9 mouse cellular contexts compared by ENCODE assay signal in genomic region chr11:98393317-98393716, GRCm38 (mm10). TPM values are rescaled to one million over a fixed set of nuclear protein-coding genes. Genes with fewer than 3 reads are reported as not detected.
A peak's percentile ranks its signal among the peaks of the same experiment; 100 is the strongest.
DNase-seq lines count a peak whose midpoint lies in the region; ATAC-seq and TF ChIP-seq lines count a peak whose summit lies in the region.
"Had no signal": no experiment of that assay in that cellular context is flagged by ENCODE, and none has a peak within 500 bp of the region (broad histone marks: within the 10 kb centered on the region; RNA-seq: fewer than 3 reads in every experiment).

No protein-coding gene starts in this region.

- peak; percentile 67 for DNase-seq in kidney, postnatal 10 days
- no peak for DNase-seq in kidney, adult 9 months
- DNase-seq in embryonic facial prominence, embryonic 14.5 days (ENCODE audit: low spot score): peak; percentile 62
- DNase-seq in frontal cortex, postnatal 36 days (ENCODE audit: low spot score in 2 of 2): no peak
- no peak for DNase-seq in right cerebral cortex, postnatal 36 days (ENCODE audit: low spot score in 2 of 2)
- DNase-seq in frontal cortex, postnatal 10 days (ENCODE audit: low spot score in 2 of 2): no peak

- H3K4me1 ChIP-seq in embryonic facial prominence, embryonic 14.5 days (ENCODE audit: control insufficient read depth, insufficient read depth, low read length): peaks cover 15% of the 10 kb centered on the region; the same call in 1 of the 2 replicates
- peaks cover 9% of the 10 kb centered on the region; the same call in 1 of the 2 replicates for H3K4me1 ChIP-seq in intestine, postnatal 0 days (replicated peaks; ENCODE audit: control insufficient read depth, insufficient read depth, low read length)

- no peaks in the 10 kb centered on the region for H3K36me3 ChIP-seq in embryonic facial prominence, embryonic 14.5 days (ENCODE audit: control insufficient read depth, insufficient read depth, low read length)
- peaks cover 7% of the 10 kb centered on the region for H3K36me3 ChIP-seq in intestine, postnatal 0 days (ENCODE audit: control insufficient read depth, insufficient read depth)
- H3K36me3 ChIP-seq in myocyte (ENCODE audit: control insufficient read depth, insufficient read depth): no peaks in the 10 kb centered on the region
- H3K36me3 ChIP-seq: neural tube, embryonic 12.5 days had no signal

- 79% methylated on average over 6 of the region's 6 CpGs for WGBS in embryonic facial prominence, embryonic 14.5 days
- WGBS in intestine, postnatal 0 days: 40% methylated on average over 6 of the region's 6 CpGs

- H3K27me3 ChIP-seq in embryonic facial prominence, embryonic 14.5 days (replicated peaks; ENCODE audit: control insufficient read depth, insufficient read depth, low read length): peaks cover 11% of the 10 kb centered on the region
- no peaks in the 10 kb centered on the region for H3K27me3 ChIP-seq in intestine, postnatal 0 days (replicated peaks; ENCODE audit: control insufficient read depth, insufficient read depth, low read length)
- H3K27me3 ChIP-seq in myocyte (ENCODE audit: control insufficient read depth, insufficient read depth, insufficient read length): no peaks in the 10 kb centered on the region

- H3K79me2 ChIP-seq in myocyte (ENCODE audit: control insufficient read depth, insufficient read depth): no peaks in the 10 kb centered on the region

- TF ChIP-seq POLR2A in myocyte (IDR thresholded peaks at IDR 0.05; ENCODE audit: insufficient read length, low read depth): no peak

- H3ac ChIP-seq in myocyte (ENCODE audit: control insufficient read depth, insufficient read length): no peak overlapping the region

- no peaks in the 10 kb centered on the region for H3K9me3 ChIP-seq in embryonic facial prominence, embryonic 14.5 days (ENCODE audit: control insufficient read depth, low read length)
- H3K9me3 ChIP-seq in intestine, postnatal 0 days (ENCODE audit: control insufficient read depth): no peaks in the 10 kb centered on the region
- H3K9me3 ChIP-seq: neural tube, embryonic 12.5 days had no signal

- H3K4me2 ChIP-seq in embryonic facial prominence, embryonic 14.5 days (ENCODE audit: low read depth, low read length): no peak overlapping the region
- H3K4me2 ChIP-seq in intestine, postnatal 0 days (replicated peaks; ENCODE audit: low read depth): no peak overlapping the region
- H3K4me2 ChIP-seq in myocyte (ENCODE audit: low read depth): peak overlapping the region; percentile 2
- H3K4me2 ChIP-seq: neural tube, embryonic 12.5 days had no signal

- H3K27ac ChIP-seq in embryonic facial prominence, embryonic 14.5 days (replicated peaks; ENCODE audit: low read depth, low read length): peak overlapping the region; percentile 81
- H3K27ac ChIP-seq in intestine, postnatal 0 days (ENCODE audit: low read depth, low read length): peak overlapping the region; percentile 54; the same call in 1 of the 2 replicates
- H3K27ac ChIP-seq: neural tube, embryonic 12.5 days had no signal

- H3K9ac ChIP-seq in embryonic facial prominence, embryonic 14.5 days (ENCODE audit: low read depth, low read length): no peak overlapping the region
- no peak overlapping the region for H3K9ac ChIP-seq in intestine, postnatal 0 days (ENCODE audit: low read depth, low read length)
- H3K9ac ChIP-seq: neural tube, embryonic 12.5 days had no signal

- no peak for TF ChIP-seq CTCF in intestine, postnatal 0 days (IDR thresholded peaks at IDR 0.05; ENCODE audit: low read depth)

- ATAC-seq in embryonic facial prominence, embryonic 14.5 days (ENCODE audit: low read depth): peak; percentile 27; the same call in 1 of the 2 replicates
- no peak for ATAC-seq in intestine, postnatal 0 days

- no peak overlapping the region for H3K4me3 ChIP-seq in embryonic facial prominence, embryonic 14.5 days (ENCODE audit: low read depth, low read length)
- no peak overlapping the region for H3K4me3 ChIP-seq in intestine, postnatal 0 days (ENCODE audit: low read depth, low read length)
- H3K4me3 ChIP-seq in myocyte: no peak overlapping the region
- H3K4me3 ChIP-seq: neural tube, embryonic 12.5 days had no signal

TF ChIP-seq in myocyte, 11 proteins besides CTCF, POLR2A, EP300 and RAD21:
- no peak for TF ChIP-seq E2F4 (IDR thresholded peaks at IDR 0.05; ENCODE audit: insufficient read depth)
- TF ChIP-seq MYOD1 (IDR thresholded peaks at IDR 0.05; ENCODE audit: control insufficient read depth in 1 of 3, insufficient read length in 2 of 3, low read depth in 2 of 3): peak in 1 of 3 experiments; percentile 73
- TF ChIP-seq MYOG (IDR thresholded peaks at IDR 0.05; ENCODE audit: control insufficient read depth in 1 of 3, insufficient read depth in 1 of 3, insufficient read length in 2 of 3, low read depth in 2 of 3): peak in 1 of 3 experiments; percentile 47
- TF ChIP-seq USF1 (IDR thresholded peaks at IDR 0.05; ENCODE audit: low read depth): no peak
- TF ChIP-seq TCF3 (IDR thresholded peaks at IDR 0.05; ENCODE audit: insufficient read length, low read depth): no peak

RNA-seq across cellular contexts. Expression of gene Pgap3, which starts 7.0 kb away (rescaled TPM):
- polyA plus RNA-seq in embryonic facial prominence, embryonic 14.5 days (2014; fragmentation: Nextera tagmentation; extraction: Ambion mirVana): 9.3 and 10.5 TPM in 2 replicates
- 14.7 and 15.1 TPM in 2 replicates for polyA plus RNA-seq in intestine, postnatal 0 days (2015; fragmentation: Nextera tagmentation; extraction: Ambion mirVana)
- polyA plus RNA-seq in myocyte (2012; fragmentation: generic; extraction: Trizol): 8.7 TPM

RNA-seq across cellular contexts. Expression of gene Pnmt, which starts 7.1 kb away (rescaled TPM):
- 0.49 and 0.59 TPM in 2 replicates for polyA plus RNA-seq in embryonic facial prominence, embryonic 14.5 days (2014; fragmentation: Nextera tagmentation; extraction: Ambion mirVana)
- polyA plus RNA-seq in intestine, postnatal 0 days (2015; fragmentation: Nextera tagmentation; extraction: Ambion mirVana): not detected in 2 replicates
- 2.2 TPM for polyA plus RNA-seq in myocyte (2012; fragmentation: generic; extraction: Trizol)

RNA-seq across cellular contexts. Expression of gene Tcap, which starts 9.7 kb away (rescaled TPM):
- polyA plus RNA-seq in embryonic facial prominence, embryonic 14.5 days (2014; fragmentation: Nextera tagmentation; extraction: Ambion mirVana): 22.8 and 27.7 TPM in 2 replicates
- polyA plus RNA-seq in intestine, postnatal 0 days (2015; fragmentation: Nextera tagmentation; extraction: Ambion mirVana): 0.44 and 0.69 TPM in 2 replicates
- 131 TPM for polyA plus RNA-seq in myocyte (2012; fragmentation: generic; extraction: Trizol)

RNA-seq across cellular contexts. Expression of gene Erbb2, which starts 19.0 kb away (rescaled TPM):
- polyA plus RNA-seq in embryonic facial prominence, embryonic 14.5 days (2014; fragmentation: Nextera tagmentation; extraction: Ambion mirVana): 48.3 and 54.8 TPM in 2 replicates
- 19.4 and 20.7 TPM in 2 replicates for polyA plus RNA-seq in intestine, postnatal 0 days (2015; fragmentation: Nextera tagmentation; extraction: Ambion mirVana)
- 33.5 TPM for polyA plus RNA-seq in myocyte (2012; fragmentation: generic; extraction: Trizol)

RNA-seq across cellular contexts. Expression of gene Stard3, which starts 35.1 kb away (rescaled TPM):
- polyA plus RNA-seq in embryonic facial prominence, embryonic 14.5 days (2014; fragmentation: Nextera tagmentation; extraction: Ambion mirVana): 31.0 and 32.8 TPM in 2 replicates
- 29.0 and 30.1 TPM in 2 replicates for polyA plus RNA-seq in intestine, postnatal 0 days (2015; fragmentation: Nextera tagmentation; extraction: Ambion mirVana)
- polyA plus RNA-seq in myocyte (2012; fragmentation: generic; extraction: Trizol): 25.8 TPM

Comparison
In these comparisons a context has a peak if more than half of its experiments do, and no peak if none do; other contexts are left out.
1. DNase-seq: peak in kidney, postnatal 10 days (single experiment) and embryonic facial prominence, embryonic 14.5 days (single experiment); none in kidney, adult 9 months (single experiment), frontal cortex, postnatal 36 days (0 of 2), right cerebral cortex, postnatal 36 days (0 of 2) and frontal cortex, postnatal 10 days (0 of 2).
2. RNA of gene Tcap, which starts 9.7 kb away (polyA plus RNA-seq): 131 TPM in myocyte (single experiment) and 22.8 to 27.7 TPM in embryonic facial prominence, embryonic 14.5 days; 0.44 to 0.69 TPM in intestine, postnatal 0 days; every median in the first group is over 10 times any median in the second.